Mouse (Mus musculus): ENCODE measurements at regions not wholly inside any gene's neighbourhood (a gene's known extent, or its start where the extent isn't known, plus 50 kb on each side); places are given as distances from the start of the nearest gene placed in this dataset.

- DNase-seq (ENCODE audit: low read depth, low spot score): no peak
Measured at GRCm38 (mm10) chr16:37459533-37459890, 74.8 kb upstream of the Stxbp5l start.

- no peak for DNase-seq (ENCODE audit: low read depth, low spot score)
Measured at GRCm38 (mm10) chr16:37458592-37459532, 74.1 kb upstream of the Stxbp5l start.

- no peak for DNase-seq (ENCODE audit: low read depth, low spot score)
Measured at GRCm38 (mm10) chr16:37455971-37456370, 71.2 kb upstream of the Stxbp5l start.

GRCm38 (mm10) chr16:37449846-37450245 is 65.1 kb upstream of the Stxbp5l start:
- DNase-seq (ENCODE audit: low read depth, low spot score): no peak

GRCm38 (mm10) chr16:37445756-37446155 is 61.0 kb upstream of the Stxbp5l start:
- DNase-seq (ENCODE audit: low read depth, low spot score): no peak

GRCm38 (mm10) chr16:37442936-37443335 is 58.2 kb upstream of the Stxbp5l start:
- DNase-seq (ENCODE audit: low read depth, low spot score): no peak

- DNase-seq (ENCODE audit: low read depth, low spot score): no peak
Measured at GRCm38 (mm10) chr16:37442481-37442880, 57.7 kb upstream of the Stxbp5l start.

- peak; percentile 3 for DNase-seq (ENCODE audit: low read depth, low spot score)
Measured at GRCm38 (mm10) chr16:37440628-37441164, 55.9 kb upstream of the Stxbp5l start.

Measured in forelimb bud, embryonic 11.5 days (tissue).